Mouse (Mus musculus) Patski (cell line): ENCODE measurements at regions not wholly inside any gene's neighbourhood (a gene's known extent, or its start where the extent isn't known, plus 50 kb on each side); places are given as distances from the start of the nearest gene placed in this dataset.

Experiments used
- ATAC-seq: fragments of 100-300 bp; one replicate; pipeline ENCODE4 v1.8.0; 2021
- CTCF ChIA-PET: fragments of 350-600 bp; sonication (Branson Sonifier 250); formaldehyde crosslinking; loops from one replicate; lab custom pipeline; 2022; ENCODE audit warnings: inconsistent platforms; lab: Charles Lee
- POLR2A ChIA-PET: fragments of 350-600 bp; sonication (Branson Sonifier 250); formaldehyde crosslinking; loops from one replicate; lab custom pipeline; 2022; ENCODE audit warnings: antibody characterized with exemption, inconsistent platforms; lab: Charles Lee
- DNase-seq: peaks from one replicate; pipeline ENCODE4 v3.0.0-alpha.2; 2011; ENCODE audit warnings: low read depth, low spot score
- H3K27me3 ChIP-seq: fragments of 371-371 bp; one replicate; pipeline ENCODE4 v1.5.1; 2021
- CTCF ChIP-seq: fragments of 100-300 bp; IDR thresholded peaks from one replicate; pipeline ENCODE4 v1.5.1; 2021
- in situ Hi-C: fragments of 300-500 bp; cut with MboI; formaldehyde crosslinking; loops from 3 replicates; pipeline ENCODE4 v1.11.1; 2018; ENCODE audit warnings: low pct_unique_long_range_greater_than_20kb, mixed read lengths

- ChIA-PET POLR2A (no interaction called here), CTCF (no interaction called here)
- TF ChIP-seq CTCF = no peak
- ATAC-seq = no peak
- H3K27me3 ChIP-seq = peaks cover 7% of the 10 kb centered on the region
- DNase-seq = no peak
- in situ Hi-C loops = no loop called here
Observed at GRCm38 (mm10) chr6:18748859-18749258, 99.5 kb upstream of the Lsm8 start.

GRCm38 (mm10) chr6:18764536-18764935 lies 83.8 kb upstream of the Lsm8 start:
- ATAC-seq = no peak
- DNase-seq = no peak
- ChIA-PET POLR2A (no interaction called here), CTCF (interaction anchor here (1.1 kb wide), 1 partner anchor 9 kb away, joined by 4 read pairs; no protein-coding TSS in a partner anchor)
- TF ChIP-seq CTCF = no peak
- H3K27me3 ChIP-seq = peaks cover 25% of the 10 kb centered on the region
- in situ Hi-C loops = no loop called here

GRCm38 (mm10) chr6:18795390-18795789 lies 53.0 kb upstream of the Lsm8 start:
- CTCF ChIA-PET = no interaction called here
- TF ChIP-seq CTCF = no peak
- in situ Hi-C loops = no loop called here
- POLR2A ChIA-PET = no interaction called here
- DNase-seq (no peak), ATAC-seq (no peak)
- H3K27me3 ChIP-seq = peaks cover 26% of the 10 kb centered on the region

- ChIA-PET POLR2A (no interaction called here), CTCF (no interaction called here)
- ATAC-seq = no peak
- H3K27me3 ChIP-seq = peaks cover 27% of the 10 kb centered on the region
- TF ChIP-seq CTCF = no peak
- in situ Hi-C loops = no loop called here
- DNase-seq = no peak
Observed at GRCm38 (mm10) chr6:18795847-18796246, 52.5 kb upstream of the Lsm8 start.

GRCm38 (mm10) chr6:18796540-18796939 lies 51.8 kb upstream of the Lsm8 start:
- in situ Hi-C loops = no loop called here
- CTCF ChIA-PET = no interaction called here
- TF ChIP-seq CTCF = no peak
- DNase-seq = no peak
- ATAC-seq = no peak
- peaks cover 28% of the 10 kb centered on the region for H3K27me3 ChIP-seq
- POLR2A ChIA-PET = no interaction called here
